Mouse (Mus musculus) bone marrow macrophage, adult 2 months (primary cell): Measurements from ENCODE around the gene Fan1.

ENCODE experiments used
- CTCF ChIP-seq: IDR thresholded peaks from 2 replicates; pipeline ENCODE4 v1.5.1; 2012; ENCODE audit warnings: low read depth, mild to moderate bottlenecking, low read length, moderate library complexity
- POLR2A ChIP-seq: IDR thresholded peaks from 2 replicates; pipeline ENCODE4 v1.6.1; 2012; ENCODE audit warnings: mild to moderate bottlenecking, low read depth, low read length, borderline replicate concordance

DNA sequence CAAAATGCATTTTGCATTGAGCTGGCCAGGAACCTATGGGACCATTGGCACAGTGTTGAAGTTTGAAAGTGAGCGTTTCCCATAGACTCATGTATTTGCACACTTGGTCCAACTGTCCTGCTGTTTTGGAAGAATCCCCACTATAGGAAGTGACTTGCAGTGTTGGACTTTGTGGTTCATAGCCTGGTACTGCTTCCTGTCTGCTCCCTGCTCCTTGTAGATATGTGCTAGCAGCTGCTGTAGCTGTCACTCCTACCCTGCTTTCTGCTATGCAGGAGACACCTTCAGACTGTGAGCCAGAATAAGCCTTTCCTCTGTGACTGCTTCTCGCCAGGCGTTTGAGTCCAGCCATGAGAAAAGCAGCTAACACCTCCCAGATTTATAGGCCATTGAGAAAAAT, 42.6 kb downstream of the Fan1 start:
- no peak for TF ChIP-seq CTCF
- TF ChIP-seq POLR2A: no peak
